Mouse (Mus musculus) neural tube, embryonic 14.5 days (tissue): ENCODE results near the gene Fkbp5. TPM values are rescaled to one million over a fixed set of nuclear protein-coding genes. Genes with fewer than 3 reads are reported as not detected.
A peak's percentile ranks its signal among the peaks of the same experiment; 100 is the strongest.

Experiments
- ATAC-seq: fragments of 200-750 bp; cut with Nextera tagmentation; 2 replicates; pipeline ENCODE4 v1.8.0; 2017; ENCODE audit warnings: low read depth, mild to moderate bottlenecking, moderate TSS enrichment, moderate library complexity
- H3K27ac ChIP-seq: fragments of 300-500 bp; sonication (generic); 2 replicates; pipeline ENCODE4 v1.5.1; 2014; ENCODE audit warnings: low read depth, mild to moderate bottlenecking, control low read depth, low read length, moderate library complexity, mixed read lengths
- H3K27me3 ChIP-seq: fragments of 300-500 bp; sonication (generic); 2 replicates; pipeline ENCODE4 v1.6.1; 2014; ENCODE audit warnings: low read length; ENCODE audit not compliant: control insufficient read depth, insufficient read depth
- H3K36me3 ChIP-seq: fragments of 300-500 bp; sonication (generic); 2 replicates; pipeline ENCODE4 v1.6.1; 2014; ENCODE audit warnings: low read length, mixed read lengths; ENCODE audit not compliant: control insufficient read depth, insufficient read depth
- H3K4me1 ChIP-seq: fragments of 300-500 bp; sonication (generic); 2 replicates; pipeline ENCODE4 v1.6.1; 2014; ENCODE audit warnings: low read length; ENCODE audit not compliant: control insufficient read depth, insufficient read depth
- H3K4me2 ChIP-seq: fragments of 300-500 bp; sonication (generic); 2 replicates; pipeline ENCODE4 v1.6.1; 2014; ENCODE audit warnings: mild to moderate bottlenecking, low read depth, low read length, control low read depth
- H3K4me3 ChIP-seq: fragments of 300-500 bp; sonication (generic); 2 replicates; pipeline ENCODE4 v1.5.1; 2014; ENCODE audit warnings: low read depth, low read length, control low read depth, mixed read lengths
- H3K9ac ChIP-seq: fragments of 300-500 bp; sonication (generic); replicated peaks from 2 replicates; pipeline ENCODE4 v1.6.1; 2014; ENCODE audit warnings: low read depth, mild to moderate bottlenecking, control low read depth, low read length, mixed read lengths
- H3K9me3 ChIP-seq: fragments of 300-500 bp; sonication (generic); 2 replicates; pipeline ENCODE4 v1.6.1; 2016; ENCODE audit warnings: low read length; ENCODE audit not compliant: control insufficient read depth
- WGBS: fragments of 180-500 bp; shearing (Covaris S2); extraction: QIAGEN DNeasy Blood & Tissue Kit; methylation state at CpG from one replicate; pipeline ENCODE4 v1.1.7; 2014; 5-methylcytosine and 5-hydroxymethylcytosine counted together
- polyA plus RNA-seq: library from polyadenylated mRNA; unstranded; fragments of >200 nt; fragmentation: Nextera tagmentation; extraction: Ambion mirVana; gene quantifications from 2 replicates; pipeline ENCODE4 v1.2.1, GENCODE M21; 2014

Gene Fkbp5
- polyA plus RNA-seq, 1 experiment from 2014 or later: 11.1 TPM

GRCm38 (mm10) chr17:28527184-28528042 lies 10.1 kb upstream of the Fkbp5 start:
- Histone ChIP-seq H3K9me3 (no peaks in the 10 kb centered on the region), H3K27me3 (no peaks in the 10 kb centered on the region), H3K4me2 (peak overlapping the region; percentile 16; the same call in 1 of the 2 replicates), H3K9ac (no peak overlapping the region), H3K36me3 (no peaks in the 10 kb centered on the region), H3K4me3 (no peak overlapping the region), H3K27ac (0 out of 2 replicates have a peak overlapping the region, but pooled peaks have one; percentile 16), H3K4me1 (no peaks in the 10 kb centered on the region)
- ATAC-seq: no peak
- 53% methylated on average over 12 of the region's 12 CpGs for WGBS

GRCm38 (mm10) chr17:28524831-28525430 lies 7.6 kb upstream of the Fkbp5 start:
- Histone ChIP-seq H3K9me3 (no peaks in the 10 kb centered on the region), H3K4me3 (no peak overlapping the region), H3K4me2 (no peak overlapping the region), H3K27me3 (no peaks in the 10 kb centered on the region), H3K4me1 (no peaks in the 10 kb centered on the region), H3K27ac (no peak overlapping the region), H3K9ac (no peak overlapping the region), H3K36me3 (no peaks in the 10 kb centered on the region)
- no peak for ATAC-seq
- 76% methylated on average over 4 of the region's 4 CpGs for WGBS

DNA sequence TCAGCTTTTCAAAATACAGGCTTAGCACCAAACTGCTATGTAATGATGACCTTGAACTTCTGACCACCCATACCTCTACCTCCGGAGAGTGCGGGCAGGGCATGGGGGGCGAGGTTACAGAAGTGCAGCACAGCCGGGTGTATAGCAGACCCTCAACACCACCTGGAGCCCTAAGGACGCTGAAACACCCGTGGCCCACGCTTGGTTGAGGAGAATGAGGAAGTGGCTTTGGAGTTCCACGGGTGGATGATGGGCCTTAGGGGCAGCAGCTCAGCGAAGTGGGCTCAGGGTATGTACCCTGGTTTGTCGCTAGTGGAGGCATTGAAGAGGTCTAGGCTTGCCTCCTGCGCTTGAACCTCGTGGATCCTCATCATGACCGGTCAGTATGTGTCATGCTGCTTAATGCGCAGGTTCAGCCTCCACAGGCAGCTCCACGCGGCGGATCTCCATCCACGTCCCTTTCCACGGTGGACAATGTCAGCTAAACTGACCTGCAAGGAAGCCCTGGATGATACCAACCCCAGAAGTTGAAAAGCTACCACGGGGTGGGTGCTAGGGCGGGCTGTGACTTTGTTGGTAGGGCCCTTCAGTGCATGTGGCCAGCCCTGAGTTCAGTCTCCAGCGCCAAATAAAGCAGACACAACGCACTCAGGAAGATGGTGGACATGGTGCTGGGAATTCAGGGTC lies 6.8 kb upstream of the Fkbp5 start:
- ATAC-seq: no peak
- no peak overlapping the region for H3K9ac ChIP-seq
- WGBS: 89% methylated on average over 23 of the region's 23 CpGs
- no peaks in the 10 kb centered on the region for H3K27me3 ChIP-seq
- H3K9me3 ChIP-seq: no peaks in the 10 kb centered on the region
- H3K27ac ChIP-seq: no peak overlapping the region
- no peaks in the 10 kb centered on the region for H3K36me3 ChIP-seq
- peak overlapping the region; percentile 79; the same call in 1 of the 2 replicates for H3K4me2 ChIP-seq
- H3K4me3 ChIP-seq: peak overlapping the region; percentile 55; the same call in 1 of the 2 replicates
- H3K4me1 ChIP-seq: no peaks in the 10 kb centered on the region

DNA sequence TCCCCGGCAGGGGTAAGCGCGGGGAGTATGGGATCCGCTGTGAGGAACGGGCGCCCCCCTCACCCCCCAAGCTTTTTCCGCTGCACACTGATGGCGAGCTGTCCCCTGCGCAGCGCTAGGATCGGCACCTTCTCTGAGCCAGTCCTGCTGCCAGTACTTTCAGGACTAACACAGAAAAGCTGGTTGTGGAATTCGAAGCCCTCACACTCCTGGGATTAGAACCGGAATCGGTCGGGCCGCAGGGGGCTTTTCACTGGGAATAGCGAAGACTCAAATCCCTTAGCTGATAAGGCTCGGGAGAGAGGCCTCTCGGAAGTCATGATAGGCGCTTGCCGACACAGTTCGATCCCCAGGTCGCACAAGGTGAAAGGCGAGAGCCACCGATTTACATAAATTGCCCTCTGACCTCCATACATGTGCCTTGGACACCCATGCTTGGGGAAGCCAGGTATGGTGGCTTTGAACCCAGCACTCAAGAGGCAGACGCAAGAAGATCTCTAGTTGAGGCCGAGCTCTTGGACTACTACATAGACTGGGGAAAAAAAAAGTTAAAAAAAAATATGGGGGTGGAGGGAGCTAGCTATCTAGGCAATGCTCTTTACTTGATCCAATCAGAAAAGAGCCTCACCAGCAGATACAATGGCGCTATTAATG lies 6.2 kb upstream of the Fkbp5 start:
- Histone ChIP-seq H3K4me1 (no peaks in the 10 kb centered on the region), H3K36me3 (no peaks in the 10 kb centered on the region), H3K9ac (peak overlapping the region; percentile 84), H3K4me3 (peak overlapping the region; percentile 55), H3K27ac (peak overlapping the region; percentile 87), H3K9me3 (no peaks in the 10 kb centered on the region), H3K4me2 (peak overlapping the region; percentile 79), H3K27me3 (no peaks in the 10 kb centered on the region)
- peak; percentile 41; the same call in 1 of the 2 replicates for ATAC-seq
- WGBS: 6% methylated on average over 28 of the region's 28 CpGs

- Histone ChIP-seq H3K4me3 (peak overlapping the region; percentile 55), H3K27me3 (no peaks in the 10 kb centered on the region), H3K27ac (peak overlapping the region; percentile 87), H3K4me1 (0 out of 2 replicates have a peak, but pooled peaks cover 2% of the 10 kb centered on the region), H3K9ac (peak overlapping the region; percentile 84), H3K9me3 (no peaks in the 10 kb centered on the region), H3K4me2 (peak overlapping the region; percentile 79), H3K36me3 (no peaks in the 10 kb centered on the region)
- under 1% methylated on average over 55 of the region's 66 CpGs for WGBS
- peak; percentile 83 for ATAC-seq
These were observed 5.5 kb upstream of the Fkbp5 start for GRCm38 (mm10) chr17:28522623-28523354.

DNA sequence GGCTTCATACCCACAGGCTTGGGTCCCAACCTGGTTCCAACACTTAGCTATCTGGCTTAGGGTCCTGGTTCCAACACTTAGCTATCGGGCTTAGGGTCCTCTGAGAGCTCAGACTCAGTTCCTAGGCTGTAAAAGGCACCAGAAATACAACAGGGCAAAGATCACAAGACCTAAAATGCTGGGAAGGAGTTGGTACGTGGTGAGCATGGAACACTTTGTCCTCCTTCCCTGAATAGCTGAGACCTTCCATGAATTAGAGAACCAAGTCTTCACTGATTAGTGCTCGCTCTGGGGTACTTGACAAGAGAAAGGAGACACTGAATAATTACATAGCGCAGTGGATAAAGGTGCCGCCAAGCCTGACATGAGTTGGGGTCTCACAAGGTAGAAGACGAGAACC lies 4.6 kb upstream of the Fkbp5 start:
- H3K4me3 ChIP-seq: no peak overlapping the region; the same call in 1 of the 2 replicates
- H3K9ac ChIP-seq: no peak overlapping the region
- H3K9me3 ChIP-seq: no peaks in the 10 kb centered on the region
- ATAC-seq: no peak
- no peak overlapping the region for H3K27ac ChIP-seq
- no peaks in the 10 kb centered on the region for H3K36me3 ChIP-seq
- WGBS: 25% methylated on average over 6 of the region's 6 CpGs
- H3K4me2 ChIP-seq: peak overlapping the region; percentile 79
- H3K4me1 ChIP-seq: 0 out of 2 replicates have a peak, but pooled peaks cover 7% of the 10 kb centered on the region
- no peaks in the 10 kb centered on the region for H3K27me3 ChIP-seq

DNA sequence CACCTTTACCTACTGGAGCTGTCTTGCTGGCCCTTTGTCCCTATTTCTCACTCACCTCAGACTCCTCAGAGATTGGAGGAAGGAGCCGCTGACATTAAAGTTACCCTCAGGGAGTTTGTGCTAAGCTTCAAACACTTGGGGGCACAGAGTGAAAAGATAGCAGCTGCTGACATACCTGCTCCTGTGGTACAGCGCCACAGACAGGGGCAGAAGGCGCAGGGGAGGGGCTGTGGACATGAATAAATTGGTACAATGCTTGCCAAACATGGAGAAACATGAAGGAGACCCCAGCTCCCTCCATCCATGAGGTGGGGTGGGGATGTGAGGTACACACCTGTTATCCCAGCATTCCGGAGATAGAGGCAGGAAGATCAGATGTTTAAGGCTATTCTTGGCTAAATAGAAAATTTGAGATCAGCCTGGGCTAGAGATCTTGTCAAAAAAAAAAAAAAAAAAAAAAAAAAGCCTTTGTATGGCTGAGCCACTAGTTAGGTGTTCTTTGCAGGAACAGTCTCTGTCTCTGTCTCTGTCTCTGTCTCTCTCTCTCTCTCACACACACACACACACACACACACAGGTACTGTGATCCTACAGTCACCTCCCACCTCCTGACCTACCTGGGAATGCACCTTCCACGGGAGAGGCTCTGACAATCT lies 3.9 kb upstream of the Fkbp5 start:
- no peak for ATAC-seq
- no peaks in the 10 kb centered on the region for H3K9me3 ChIP-seq
- 59% methylated on average over 5 of the region's 5 CpGs for WGBS
- H3K9ac ChIP-seq: no peak overlapping the region
- H3K4me2 ChIP-seq: no peak overlapping the region
- no peaks in the 10 kb centered on the region for H3K36me3 ChIP-seq
- no peaks in the 10 kb centered on the region for H3K27me3 ChIP-seq
- H3K4me1 ChIP-seq: 0 out of 2 replicates have a peak, but pooled peaks cover 7% of the 10 kb centered on the region
- H3K27ac ChIP-seq: no peak overlapping the region
- no peak overlapping the region for H3K4me3 ChIP-seq

DNA sequence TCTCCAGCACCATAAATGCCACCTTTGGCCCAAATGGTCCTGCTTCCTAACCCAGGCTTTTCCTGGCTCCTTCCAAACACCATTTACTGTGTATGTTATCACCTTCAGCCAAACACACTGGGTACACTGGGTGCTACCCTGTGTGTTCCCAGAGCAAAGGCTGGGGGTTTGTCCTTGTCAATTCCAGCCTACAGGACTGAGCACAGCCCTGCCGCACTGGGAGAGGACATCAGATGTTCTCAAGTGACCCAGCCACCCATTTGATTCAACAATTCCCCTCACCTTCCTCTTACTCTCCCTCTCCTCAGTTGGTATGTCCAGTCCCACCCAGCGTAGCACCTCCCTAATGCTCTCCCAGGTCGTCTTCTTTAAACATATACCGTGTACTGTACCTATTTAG lies 3.2 kb upstream of the Fkbp5 start:
- Histone ChIP-seq H3K4me1 (0 out of 2 replicates have a peak, but pooled peaks cover 7% of the 10 kb centered on the region), H3K36me3 (no peaks in the 10 kb centered on the region), H3K27ac (no peak overlapping the region), H3K27me3 (no peaks in the 10 kb centered on the region), H3K9me3 (no peaks in the 10 kb centered on the region), H3K4me3 (no peak overlapping the region), H3K9ac (no peak overlapping the region), H3K4me2 (no peak overlapping the region)
- WGBS: 84% methylated on average over 4 of the region's 4 CpGs
- ATAC-seq: no peak
